Mouse (Mus musculus): ENCODE data around the gene Slc43a1.
"Not testable (repeated sequence)": the region's sequence is repeated elsewhere in the genome, so short reads cannot be mapped to it uniquely, and the experiment has no call there.

Slc43a1 gene

GRCm38 (mm10) chr2:84838593-84838949 lies at the start of gene Slc43a1:
Gene Slc43a1, plus strand, starts transcription at chr2:84838850.
- no peak for DNase-seq (ENCODE audit: low spot score)

GRCm38 (mm10) chr2:84790418-84790817 lies 48.2 kb upstream of the Slc43a1 start:
- DNase-seq (ENCODE audit: low spot score) = no peak

- no peak for DNase-seq (ENCODE audit: low spot score)
Measured at GRCm38 (mm10) chr2:84792516-84792915, 46.1 kb upstream of the Slc43a1 start.

GRCm38 (mm10) chr2:84793154-84793553 lies 45.5 kb upstream of the Slc43a1 start:
- no peak for DNase-seq (ENCODE audit: low spot score)

GRCm38 (mm10) chr2:84793871-84794270 lies 44.8 kb upstream of the Slc43a1 start:
- no peak for DNase-seq (ENCODE audit: low spot score)

- peak; percentile 78 for DNase-seq (ENCODE audit: low spot score)
Measured at GRCm38 (mm10) chr2:84797833-84798492, 40.7 kb upstream of the Slc43a1 start.

GRCm38 (mm10) chr2:84798493-84798921 lies 40.1 kb upstream of the Slc43a1 start, which contains the start of gene Ube2l6:
Gene Ube2l6, plus strand, starts transcription at chr2:84798828.
- peak; percentile 24 for DNase-seq (ENCODE audit: low spot score)

- peak; percentile 62 for DNase-seq (ENCODE audit: low spot score)
Measured at GRCm38 (mm10) chr2:84799041-84799561, 39.5 kb upstream of the Slc43a1 start.

- DNase-seq (ENCODE audit: low spot score) = no peak
Measured at GRCm38 (mm10) chr2:84800304-84800703, 38.3 kb upstream of the Slc43a1 start.

- DNase-seq (ENCODE audit: low spot score) = not testable (repeated sequence)
Measured at GRCm38 (mm10) chr2:84801223-84801622, 37.4 kb upstream of the Slc43a1 start.

GRCm38 (mm10) chr2:84803963-84804362 lies 34.7 kb upstream of the Slc43a1 start:
- DNase-seq (ENCODE audit: low spot score) = no peak

- DNase-seq (ENCODE audit: low spot score) = no peak
Measured at GRCm38 (mm10) chr2:84806546-84806945, 32.1 kb upstream of the Slc43a1 start.

- no peak for DNase-seq (ENCODE audit: low spot score)
Measured at GRCm38 (mm10) chr2:84809330-84809729, 29.3 kb upstream of the Slc43a1 start.

GRCm38 (mm10) chr2:84810526-84810885 lies 28.1 kb upstream of the Slc43a1 start:
- DNase-seq (ENCODE audit: low spot score) = no peak

GRCm38 (mm10) chr2:84810886-84811577 lies 27.6 kb upstream of the Slc43a1 start:
- DNase-seq (ENCODE audit: low spot score) = peak; percentile 82

- DNase-seq (ENCODE audit: low spot score) = no peak
Measured at GRCm38 (mm10) chr2:84811880-84812279, 26.8 kb upstream of the Slc43a1 start.

- no peak for DNase-seq (ENCODE audit: low spot score)
Measured at GRCm38 (mm10) chr2:84812676-84813075, 26.0 kb upstream of the Slc43a1 start.

GRCm38 (mm10) chr2:84819861-84820260 lies 18.8 kb upstream of the Slc43a1 start:
- DNase-seq (ENCODE audit: low spot score) = no peak

GRCm38 (mm10) chr2:84822552-84822951 lies 16.1 kb upstream of the Slc43a1 start, which contains the start of gene Smtnl1:
Gene Smtnl1, minus strand, starts transcription at chr2:84822652.
- no peak for DNase-seq (ENCODE audit: low spot score)

GRCm38 (mm10) chr2:84823237-84823636 lies 15.4 kb upstream of the Slc43a1 start:
- DNase-seq (ENCODE audit: low spot score) = no peak

GRCm38 (mm10) chr2:84826488-84827282 lies 12.0 kb upstream of the Slc43a1 start, which contains the start of gene Timm10:
Gene Timm10, plus strand, starts transcription at chr2:84826997.
- peak; percentile 89 for DNase-seq (ENCODE audit: low spot score)

- no peak for DNase-seq (ENCODE audit: low spot score)
Measured at GRCm38 (mm10) chr2:84827283-84827920, 11.2 kb upstream of the Slc43a1 start.

Measured in left cerebral cortex, adult 11 months (tissue).